Mouse (Mus musculus): ENCODE data around the gene Grk2. TPM values are rescaled to one million over a fixed set of nuclear protein-coding genes. Genes with fewer than 3 reads are reported as not detected.

The Grk2 gene
- total and polyA plus RNA-seq, 2 experiments from 2014 or later: 7.8 to 50.4 TPM

DNA sequence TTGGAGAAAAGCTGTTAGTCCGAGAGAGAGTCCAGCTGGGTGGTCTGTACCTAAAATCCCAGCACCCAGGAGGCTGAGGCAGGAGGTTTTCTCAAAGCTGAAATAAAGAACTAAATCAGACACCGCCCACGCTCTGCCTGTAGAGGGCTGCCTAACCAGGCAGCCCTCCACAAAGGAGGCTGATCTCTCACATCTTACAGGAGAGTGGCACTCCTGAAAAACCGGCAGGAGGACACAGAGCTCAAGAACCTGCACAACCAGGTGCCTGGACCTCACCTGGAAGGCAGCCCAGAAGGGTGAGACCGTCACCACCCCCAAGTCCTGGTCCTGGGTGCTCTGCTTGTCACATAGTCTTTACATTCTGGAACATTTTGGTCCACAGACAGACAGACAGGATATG is 8.2 kb downstream of the Grk2 start:
- no peak overlapping the region for H3K27ac ChIP-seq (ENCODE audit: low read depth)
- 81% methylated on average over 5 of the region's 5 CpGs for WGBS
- H3K36me3 ChIP-seq (replicated peaks; ENCODE audit: control insufficient read depth, insufficient read depth, low read length): 0 out of 2 replicates have a peak, but pooled peaks cover 3% of the 10 kb centered on the region
- H3K4me1 ChIP-seq (ENCODE audit: control insufficient read depth, insufficient read depth): peaks cover 32% of the 10 kb centered on the region
- H3K4me2 ChIP-seq (ENCODE audit: low read depth, low read length): no peak overlapping the region
- H3K9me3 ChIP-seq (replicated peaks; ENCODE audit: control insufficient read depth, low read length): no peaks in the 10 kb centered on the region
- DNase-seq (ENCODE audit: low spot score) (no peak), ATAC-seq (ENCODE audit: insufficient read depth, low read depth) (no peak)
- no peaks in the 10 kb centered on the region for H3K27me3 ChIP-seq (ENCODE audit: control insufficient read depth, insufficient read depth, low read length)
- no peak overlapping the region for H3K9ac ChIP-seq (replicated peaks; ENCODE audit: low read depth, low read length)
- TF ChIP-seq CTCF (IDR thresholded peaks at IDR 0.05; ENCODE audit: low read depth) (no peak), EP300 (IDR thresholded peaks at IDR 0.05; ENCODE audit: low read depth) (no peak)
- H3K4me3 ChIP-seq (ENCODE audit: low read depth, low read length): no peak overlapping the region

- Histone ChIP-seq H3K27me3 (ENCODE audit: control insufficient read depth, insufficient read depth, low read length) (no peaks in the 10 kb centered on the region), H3K4me2 (ENCODE audit: low read depth, low read length) (no peak overlapping the region), H3K27ac (ENCODE audit: low read depth) (no peak overlapping the region), H3K9me3 (replicated peaks; ENCODE audit: control insufficient read depth, low read length) (no peaks in the 10 kb centered on the region), H3K4me1 (ENCODE audit: control insufficient read depth, insufficient read depth) (peaks cover 20% of the 10 kb centered on the region; the same call in 1 of the 2 replicates), H3K9ac (replicated peaks; ENCODE audit: low read depth, low read length) (no peak overlapping the region), H3K36me3 (replicated peaks; ENCODE audit: control insufficient read depth, insufficient read depth, low read length) (peaks cover 15% of the 10 kb centered on the region), H3K4me3 (ENCODE audit: low read depth, low read length) (no peak overlapping the region)
- 90% methylated on average over 2 of the region's 2 CpGs for WGBS
- ATAC-seq (ENCODE audit: insufficient read depth, low read depth): no peak
- no peak for TF ChIP-seq CTCF (IDR thresholded peaks at IDR 0.05; ENCODE audit: low read depth)
- no peak for TF ChIP-seq EP300 (IDR thresholded peaks at IDR 0.05; ENCODE audit: low read depth)
- DNase-seq (ENCODE audit: low spot score): no peak
These were observed 9.4 kb downstream of the Grk2 start for GRCm38 (mm10) chr19:4296611-4297010.

DNA sequence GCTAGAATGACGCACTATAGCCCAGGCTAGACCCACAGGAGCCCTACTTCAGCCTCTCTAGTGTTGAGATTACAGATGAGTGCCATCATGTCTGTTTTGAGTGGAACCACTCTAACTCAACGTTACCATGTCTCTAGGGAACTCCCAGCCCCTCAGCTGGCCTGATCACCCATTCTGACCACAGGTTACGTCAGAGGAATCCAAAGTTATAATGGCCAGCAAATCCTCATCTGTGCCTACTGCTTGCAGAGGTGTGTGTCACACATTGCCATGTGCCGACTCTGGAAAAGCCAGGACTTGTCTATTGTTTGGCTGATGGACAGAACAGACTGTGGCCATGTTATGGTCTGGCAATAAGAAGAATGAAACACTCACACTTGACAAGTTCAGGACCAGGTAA is 10.6 kb downstream of the Grk2 start:
- H3K9ac ChIP-seq (replicated peaks; ENCODE audit: low read depth, low read length): no peak overlapping the region
- peak overlapping the region; percentile 59; the same call in 1 of the 2 replicates for H3K27ac ChIP-seq (ENCODE audit: low read depth)
- no peak overlapping the region for H3K4me2 ChIP-seq (ENCODE audit: low read depth, low read length)
- no peaks in the 10 kb centered on the region for H3K9me3 ChIP-seq (replicated peaks; ENCODE audit: control insufficient read depth, low read length)
- TF ChIP-seq EP300 (IDR thresholded peaks at IDR 0.05; ENCODE audit: low read depth) (no peak), CTCF (IDR thresholded peaks at IDR 0.05; ENCODE audit: low read depth) (no peak)
- H3K27me3 ChIP-seq (ENCODE audit: control insufficient read depth, insufficient read depth, low read length): no peaks in the 10 kb centered on the region
- H3K36me3 ChIP-seq (replicated peaks; ENCODE audit: control insufficient read depth, insufficient read depth, low read length): peaks cover 27% of the 10 kb centered on the region
- ATAC-seq (ENCODE audit: insufficient read depth, low read depth) (no peak), DNase-seq (ENCODE audit: low spot score) (no peak)
- WGBS: 85% methylated on average over 4 of the region's 4 CpGs
- H3K4me1 ChIP-seq (ENCODE audit: control insufficient read depth, insufficient read depth): peaks cover 8% of the 10 kb centered on the region; the same call in 1 of the 2 replicates
- no peak overlapping the region for H3K4me3 ChIP-seq (ENCODE audit: low read depth, low read length)

DNA sequence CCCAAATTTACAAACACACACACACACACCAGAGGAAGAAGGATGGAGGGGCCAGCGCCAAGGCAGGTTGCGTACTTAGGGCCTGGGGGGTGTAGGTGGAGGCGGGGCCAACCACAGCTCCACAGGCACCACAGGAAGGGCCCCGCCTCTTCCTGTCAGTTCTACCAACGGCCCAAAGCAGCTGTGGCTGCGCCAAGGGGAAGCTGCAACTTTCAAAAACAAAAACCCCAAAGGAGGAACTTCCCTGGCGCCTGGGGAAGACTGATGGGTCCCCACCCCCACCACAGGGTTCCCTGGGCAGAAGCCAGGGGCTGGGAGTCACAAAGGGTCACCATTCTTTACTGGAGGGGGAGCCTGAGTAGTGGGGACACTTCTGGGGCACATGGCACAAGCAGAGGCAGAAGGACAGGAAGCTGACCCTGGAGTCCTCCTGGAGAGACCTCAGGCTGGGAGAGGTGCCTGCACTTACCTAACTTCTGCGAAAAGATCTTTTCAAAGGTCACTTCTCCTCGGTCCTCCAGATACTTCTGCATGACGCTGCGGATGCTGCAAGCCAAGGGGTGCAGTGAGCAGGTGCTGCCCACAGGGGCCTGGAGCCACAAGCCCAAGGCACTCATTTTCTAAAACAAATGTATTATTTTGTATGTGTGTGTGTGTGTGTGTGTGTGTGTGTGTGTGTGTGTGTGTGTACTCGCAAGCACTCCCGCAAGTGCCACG is 11.5 kb downstream of the Grk2 start:
- H3K27ac ChIP-seq (ENCODE audit: low read depth): peak overlapping the region; percentile 59
- H3K4me1 ChIP-seq (ENCODE audit: control insufficient read depth, insufficient read depth): no peaks in the 10 kb centered on the region
- H3K27me3 ChIP-seq (ENCODE audit: control insufficient read depth, insufficient read depth, low read length): no peaks in the 10 kb centered on the region
- no peak overlapping the region for H3K4me2 ChIP-seq (ENCODE audit: low read depth, low read length)
- ATAC-seq (ENCODE audit: insufficient read depth, low read depth) (peak; percentile 62; the same call in 1 of the 2 replicates), DNase-seq (ENCODE audit: low spot score) (peak; percentile 31)
- 60% methylated on average over 14 of the region's 14 CpGs for WGBS
- no peak for TF ChIP-seq EP300 (IDR thresholded peaks at IDR 0.05; ENCODE audit: low read depth)
- no peaks in the 10 kb centered on the region for H3K9me3 ChIP-seq (replicated peaks; ENCODE audit: control insufficient read depth, low read length)
- no peak overlapping the region for H3K4me3 ChIP-seq (ENCODE audit: low read depth, low read length)
- peaks cover 35% of the 10 kb centered on the region for H3K36me3 ChIP-seq (replicated peaks; ENCODE audit: control insufficient read depth, insufficient read depth, low read length)
- H3K9ac ChIP-seq (replicated peaks; ENCODE audit: low read depth, low read length): no peak overlapping the region

DNA sequence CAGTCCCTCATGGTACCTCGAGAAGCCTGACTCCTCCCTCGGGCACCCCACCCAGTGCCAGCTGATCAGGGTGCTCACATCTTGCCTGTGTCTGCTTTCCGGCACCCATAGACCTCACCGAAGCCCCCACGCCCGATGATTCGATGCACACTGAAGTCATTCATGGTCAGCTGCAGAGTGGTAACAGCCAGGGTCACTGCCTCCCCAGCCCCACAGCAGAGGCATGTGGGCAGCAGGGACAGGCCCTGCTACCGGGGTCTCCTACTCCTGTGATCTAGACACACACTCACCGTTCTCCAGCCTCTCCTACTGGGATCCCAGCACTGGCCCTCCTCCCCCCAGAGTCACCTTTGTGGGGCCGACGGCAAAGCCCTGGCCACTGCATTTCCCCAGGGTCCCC is 14.9 kb downstream of the Grk2 start:
- Histone ChIP-seq H3K27ac (ENCODE audit: low read depth) (no peak overlapping the region), H3K9ac (replicated peaks; ENCODE audit: low read depth, low read length) (no peak overlapping the region), H3K4me3 (ENCODE audit: low read depth, low read length) (no peak overlapping the region), H3K4me1 (ENCODE audit: control insufficient read depth, insufficient read depth) (no peaks in the 10 kb centered on the region), H3K36me3 (replicated peaks; ENCODE audit: control insufficient read depth, insufficient read depth, low read length) (peaks cover 69% of the 10 kb centered on the region), H3K4me2 (ENCODE audit: low read depth, low read length) (no peak overlapping the region), H3K27me3 (ENCODE audit: control insufficient read depth, insufficient read depth, low read length) (no peaks in the 10 kb centered on the region), H3K9me3 (replicated peaks; ENCODE audit: control insufficient read depth, low read length) (no peaks in the 10 kb centered on the region)
- WGBS: 90% methylated on average over 11 of the region's 11 CpGs
- no peak for DNase-seq (ENCODE audit: low spot score)
- no peak for TF ChIP-seq EP300 (IDR thresholded peaks at IDR 0.05; ENCODE audit: low read depth)
- TF ChIP-seq CTCF (IDR thresholded peaks at IDR 0.05; ENCODE audit: low read depth): no peak
- no peak for ATAC-seq (ENCODE audit: insufficient read depth, low read depth)

DNA sequence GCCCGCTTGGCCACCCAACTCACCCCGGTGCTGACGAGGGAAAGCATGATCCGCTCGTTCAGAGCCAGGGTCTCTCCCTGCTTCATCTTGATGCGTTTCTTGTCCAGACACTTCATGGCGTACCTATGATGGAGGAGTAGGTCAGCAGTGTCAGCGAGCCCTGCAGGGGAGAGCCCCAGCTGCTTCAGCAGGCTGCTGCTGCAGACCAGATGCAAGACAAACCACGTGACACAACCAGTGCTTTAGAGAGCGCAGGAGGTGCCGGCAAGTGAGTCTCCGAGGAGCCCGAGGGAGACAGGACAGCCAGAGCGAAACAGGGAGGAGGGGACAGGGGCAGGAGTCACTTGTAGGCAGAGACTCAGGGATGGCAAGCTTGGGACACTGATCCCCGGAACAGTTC is 15.3 kb downstream of the Grk2 start:
- H3K4me1 ChIP-seq (ENCODE audit: control insufficient read depth, insufficient read depth): no peaks in the 10 kb centered on the region
- H3K4me2 ChIP-seq (ENCODE audit: low read depth, low read length): no peak overlapping the region
- no peaks in the 10 kb centered on the region for H3K27me3 ChIP-seq (ENCODE audit: control insufficient read depth, insufficient read depth, low read length)
- H3K4me3 ChIP-seq (ENCODE audit: low read depth, low read length): no peak overlapping the region
- no peak for TF ChIP-seq CTCF (IDR thresholded peaks at IDR 0.05; ENCODE audit: low read depth)
- no peak for TF ChIP-seq EP300 (IDR thresholded peaks at IDR 0.05; ENCODE audit: low read depth)
- no peak for ATAC-seq (ENCODE audit: insufficient read depth, low read depth)
- no peak overlapping the region for H3K9ac ChIP-seq (replicated peaks; ENCODE audit: low read depth, low read length)
- no peak overlapping the region for H3K27ac ChIP-seq (ENCODE audit: low read depth)
- no peak for DNase-seq (ENCODE audit: low spot score)
- 79% methylated on average over 15 of the region's 15 CpGs for WGBS
- H3K36me3 ChIP-seq (replicated peaks; ENCODE audit: control insufficient read depth, insufficient read depth, low read length): peaks cover 73% of the 10 kb centered on the region
- H3K9me3 ChIP-seq (replicated peaks; ENCODE audit: control insufficient read depth, low read length): no peaks in the 10 kb centered on the region

Data from heart, postnatal 0 days (tissue).